Mouse (Mus musculus) leukemia stem cell, adult 10-12 weeks (primary cell): ENCODE measurements around the gene Duox1. TPM values are rescaled to one million over a fixed set of nuclear protein-coding genes. Genes with fewer than 3 reads are reported as not detected.

Experiments used
- polyA plus RNA-seq: library from polyadenylated mRNA; stranded (reverse); fragments of >175 nt; gene quantifications from 2 replicates; pipeline ENCODE4 v1.2.3, GENCODE M21; 2012; ENCODE audit warnings: low replicate concordance

Gene Duox1
- not detected in 2 replicates for polyA plus RNA-seq

DNA sequence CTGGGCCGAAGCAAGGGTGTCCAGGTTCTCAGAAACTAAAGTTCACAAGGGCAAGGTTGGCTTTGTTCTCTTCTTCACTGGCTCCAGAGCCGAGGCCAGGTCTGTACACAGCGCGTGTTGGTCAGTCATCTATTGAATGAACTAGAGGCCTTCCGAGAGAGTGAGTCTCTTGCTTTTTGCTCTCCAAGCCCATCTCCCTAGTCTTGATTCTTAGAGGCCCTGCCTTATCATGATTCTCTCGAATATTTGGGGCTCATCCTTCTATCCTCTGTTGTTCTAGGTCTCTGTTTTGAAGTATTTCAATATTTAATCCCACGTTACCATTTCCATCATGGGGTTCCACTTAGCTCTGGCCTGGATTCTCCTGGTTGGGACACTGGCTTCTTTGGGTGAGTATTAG is at the start of gene Duox1:
Gene Duox1, plus strand, starts transcription at position 301 of the 400 bp plus-strand sequence.

GRCm38 (mm10) chr2:122298096-122298499 is 17.4 kb upstream of the Duox1 start, which contains the start of gene Duox2:
Gene Duox2 (minus strand): TSS chr2:122298449.

GRCm38 (mm10) chr2:122298596-122299490 is 16.6 kb upstream of the Duox1 start, which contains the start of gene Duoxa2:
Gene Duoxa2 (plus strand): TSS chr2:122298900.

GRCm38 (mm10) chr2:122313536-122313935 is 1.9 kb upstream of the Duox1 start, which contains the start of gene Duoxa1:
Gene Duoxa1 (minus strand): TSS chr2:122313730.

DNA sequence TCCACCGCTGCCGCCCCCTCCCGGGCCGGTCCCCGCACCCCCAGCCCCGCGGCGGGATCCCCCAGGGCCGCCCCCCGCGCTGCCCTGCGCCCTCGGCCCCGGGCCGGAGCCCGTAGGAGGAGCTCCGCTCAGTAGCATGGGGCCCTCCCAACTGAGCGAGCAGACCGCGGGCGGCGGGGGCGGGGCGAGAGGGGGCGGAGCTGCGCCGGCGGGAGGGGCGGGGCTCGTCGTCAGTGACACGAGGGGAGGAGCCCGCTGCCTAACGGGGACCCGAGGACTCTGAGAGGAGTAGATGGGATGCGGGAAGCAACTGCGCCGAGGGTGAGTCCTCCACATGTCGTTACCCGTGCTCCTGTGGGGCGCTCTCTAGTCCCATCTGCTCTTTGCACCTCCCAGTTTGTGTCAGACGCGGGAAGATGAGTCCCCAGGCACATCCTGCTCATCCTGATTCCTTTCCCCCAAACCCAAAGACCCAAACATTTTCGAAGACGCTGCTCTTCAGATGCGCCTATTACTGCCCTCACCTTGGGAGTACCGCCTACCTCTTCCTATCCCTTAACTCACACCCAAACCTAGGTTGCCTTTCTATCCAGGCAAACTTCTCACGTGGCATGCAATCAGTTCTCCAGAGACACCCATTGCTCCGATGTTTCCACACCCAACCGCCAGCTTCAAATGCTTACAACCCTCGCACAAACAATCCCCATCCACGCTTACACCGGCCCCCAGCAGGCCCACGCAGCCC is 53.7 kb downstream of the Duox1 start, which contains the start of gene Shf:
Gene Shf, minus strand, starts transcription at position 168 of the 745 bp plus-strand sequence.

Other genes with a start within 250 kb of the Duox1 start
- gene Spg11, start 197.3 kb upstream of the Duox1 start, polyA plus RNA-seq: 0.95 and 1.5 TPM in 2 replicates
- 35.5 and 49.1 TPM in 2 replicates for gene B2m, start 168.0 kb upstream of the Duox1 start, polyA plus RNA-seq
- gene Trim69, start 155.0 kb upstream of the Duox1 start, polyA plus RNA-seq: 0.10 TPM in 1 of 2 replicates, not detected in the other
- 0.07 TPM in 1 of 2 replicates, not detected in the other for gene Patl2, start 129.5 kb upstream of the Duox1 start, polyA plus RNA-seq
- not detected in 2 replicates for gene Terb2, start 129.4 kb upstream of the Duox1 start, polyA plus RNA-seq
- 4.3 and 4.7 TPM in 2 replicates for gene Sord, start 80.9 kb upstream of the Duox1 start, polyA plus RNA-seq
- not detected in 2 replicates for gene Duox2, start 17.2 kb upstream of the Duox1 start, polyA plus RNA-seq
- not detected in 2 replicates for gene Duoxa2, start 16.8 kb upstream of the Duox1 start, polyA plus RNA-seq
- gene Duoxa1, start 1.9 kb upstream of the Duox1 start, polyA plus RNA-seq: not detected in 2 replicates
- 15.5 and 30.8 TPM in 2 replicates for gene Shf, start 53.5 kb downstream of the Duox1 start, polyA plus RNA-seq
- gene Slc28a2, start 110.8 kb downstream of the Duox1 start, polyA plus RNA-seq: 0.11 and 0.17 TPM in 2 replicates
- not detected in 2 replicates for gene Gm14085, start 169.3 kb downstream of the Duox1 start, polyA plus RNA-seq